Mouse (Mus musculus): ENCODE measurements around the gene Ifih1. TPM values are rescaled to one million over a fixed set of nuclear protein-coding genes. Genes with fewer than 3 reads are reported as not detected.

Gene Ifih1
- polyA plus RNA-seq, 1 experiment from 2014 or later: 3.2 TPM

- Histone ChIP-seq H3K4me2 (ENCODE audit: low read depth, low read length) (peak overlapping the region; percentile 73), H3K27ac (ENCODE audit: low read length) (no peak overlapping the region), H3K36me3 (ENCODE audit: control insufficient read depth, insufficient read depth) (no peaks in the 10 kb centered on the region), H3K9ac (ENCODE audit: low read length) (peak overlapping the region; percentile 73; the same call in 1 of the 2 replicates), H3K27me3 (ENCODE audit: control insufficient read depth, insufficient read depth, low read length) (no peaks in the 10 kb centered on the region), H3K4me3 (ENCODE audit: low read length) (peak overlapping the region; percentile 68), H3K9me3 (replicated peaks; ENCODE audit: control insufficient read depth, low read length) (no peaks in the 10 kb centered on the region), H3K4me1 (ENCODE audit: control insufficient read depth, insufficient read depth, low read length) (peaks cover 4% of the 10 kb centered on the region)
- no peak for ATAC-seq (replicated peaks; ENCODE audit: extremely low read depth, insufficient read depth, low FRiP score)
- 32% methylated on average over 6 of the region's 6 CpGs for WGBS
These were observed 725 bp upstream of the Ifih1 start for GRCm38 (mm10) chr2:62646671-62647289.

DNA sequence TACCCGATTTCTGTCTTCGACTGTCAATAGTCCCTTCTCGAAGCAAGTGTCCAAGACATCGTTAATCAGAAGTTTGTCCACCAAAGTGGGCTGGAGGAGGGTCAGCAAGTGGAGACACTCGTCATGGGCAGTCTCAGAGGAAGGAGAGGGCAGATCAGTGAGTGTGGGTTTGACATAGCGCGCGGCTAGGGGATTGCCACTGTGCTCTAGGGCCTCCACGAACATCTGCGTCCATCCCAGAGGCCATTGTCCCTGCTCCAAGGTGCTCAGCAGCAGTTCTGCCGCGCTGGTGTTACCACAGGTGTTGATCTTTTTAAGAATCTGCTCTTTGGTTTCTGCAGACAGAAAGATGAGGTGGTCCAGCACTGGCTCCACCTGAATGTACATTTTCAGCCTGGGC, 580 bp downstream of the Ifih1 start:
- no peaks in the 10 kb centered on the region for H3K27me3 ChIP-seq (ENCODE audit: control insufficient read depth, insufficient read depth, low read length)
- peaks cover 4% of the 10 kb centered on the region for H3K4me1 ChIP-seq (ENCODE audit: control insufficient read depth, insufficient read depth, low read length)
- H3K36me3 ChIP-seq (ENCODE audit: control insufficient read depth, insufficient read depth): no peaks in the 10 kb centered on the region
- no peaks in the 10 kb centered on the region for H3K9me3 ChIP-seq (replicated peaks; ENCODE audit: control insufficient read depth, low read length)
- ATAC-seq (replicated peaks; ENCODE audit: extremely low read depth, insufficient read depth, low FRiP score): peak; percentile 4; the same call in 1 of the 2 replicates
- peak overlapping the region; percentile 73 for H3K4me2 ChIP-seq (ENCODE audit: low read depth, low read length)
- 44% methylated on average over 12 of the region's 12 CpGs for WGBS
- no peak overlapping the region; the same call in 1 of the 2 replicates for H3K27ac ChIP-seq (ENCODE audit: low read length)
- H3K9ac ChIP-seq (ENCODE audit: low read length): peak overlapping the region; percentile 73
- H3K4me3 ChIP-seq (ENCODE audit: low read length): peak overlapping the region; percentile 68

- Histone ChIP-seq H3K36me3 (ENCODE audit: control insufficient read depth, insufficient read depth) (no peaks in the 10 kb centered on the region), H3K9ac (ENCODE audit: low read length) (no peak overlapping the region), H3K27ac (ENCODE audit: low read length) (no peak overlapping the region), H3K27me3 (ENCODE audit: control insufficient read depth, insufficient read depth, low read length) (no peaks in the 10 kb centered on the region), H3K4me1 (ENCODE audit: control insufficient read depth, insufficient read depth, low read length) (peaks cover 3% of the 10 kb centered on the region), H3K4me2 (ENCODE audit: low read depth, low read length) (peak overlapping the region; percentile 73), H3K9me3 (replicated peaks; ENCODE audit: control insufficient read depth, low read length) (no peaks in the 10 kb centered on the region), H3K4me3 (ENCODE audit: low read length) (peak overlapping the region; percentile 68)
- ATAC-seq (replicated peaks; ENCODE audit: extremely low read depth, insufficient read depth, low FRiP score): no peak
- WGBS: 91% methylated on average over 5 of the region's 5 CpGs
These were observed 1.2 kb downstream of the Ifih1 start for GRCm38 (mm10) chr2:62644891-62645290.

DNA sequence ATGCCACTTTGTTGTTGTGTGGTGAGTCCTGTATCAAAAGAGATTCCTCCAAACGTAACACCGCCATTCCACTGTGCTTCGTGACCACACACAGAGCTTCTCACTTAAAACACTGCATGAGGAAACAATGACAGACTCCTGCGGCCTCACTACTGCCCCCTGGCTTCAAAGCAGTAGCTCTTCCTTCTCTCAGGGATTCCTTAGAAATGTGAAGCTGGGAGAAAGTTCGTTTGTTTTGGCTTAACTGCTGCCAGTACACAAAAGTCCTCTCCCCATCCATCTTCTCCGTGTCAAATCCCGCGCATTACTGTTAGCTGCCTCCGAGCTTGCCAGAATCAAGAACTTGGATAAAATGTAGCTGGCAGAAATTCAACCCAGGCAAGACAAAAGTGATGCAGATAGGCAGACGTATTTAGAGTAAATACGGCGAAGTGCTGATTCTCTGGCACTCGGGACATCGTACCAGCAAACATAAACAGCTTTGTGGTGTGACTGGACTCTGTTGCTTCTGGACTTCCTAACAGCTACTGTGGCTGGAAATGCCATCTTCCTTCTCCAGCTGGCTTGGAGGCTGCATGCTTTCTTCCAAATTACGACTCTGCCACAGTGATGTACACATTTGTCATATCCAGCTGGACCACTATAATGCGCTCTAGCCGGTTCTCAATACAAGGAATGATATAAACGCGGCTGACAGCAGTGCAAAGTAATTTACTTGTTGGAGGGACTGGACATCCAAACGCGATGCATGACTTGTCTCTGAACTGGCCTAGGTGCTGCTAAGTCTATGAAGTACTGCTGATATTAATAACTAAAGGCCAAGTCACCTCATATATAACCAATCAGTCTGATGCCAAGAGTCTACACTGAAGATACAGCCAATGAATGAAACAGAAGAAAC, 2.4 kb downstream of the Ifih1 start:
- no peak for ATAC-seq (replicated peaks; ENCODE audit: extremely low read depth, insufficient read depth, low FRiP score)

GRCm38 (mm10) chr2:62639869-62640268, 6.2 kb downstream of the Ifih1 start:
- WGBS: 82% methylated on average over 2 of the region's 2 CpGs
- Histone ChIP-seq H3K4me2 (ENCODE audit: low read depth, low read length) (no peak overlapping the region), H3K4me3 (ENCODE audit: low read length) (no peak overlapping the region), H3K27me3 (ENCODE audit: control insufficient read depth, insufficient read depth, low read length) (no peaks in the 10 kb centered on the region), H3K36me3 (ENCODE audit: control insufficient read depth, insufficient read depth) (no peaks in the 10 kb centered on the region), H3K27ac (ENCODE audit: low read length) (no peak overlapping the region), H3K4me1 (ENCODE audit: control insufficient read depth, insufficient read depth, low read length) (peaks cover 2% of the 10 kb centered on the region; the same call in 1 of the 2 replicates), H3K9me3 (replicated peaks; ENCODE audit: control insufficient read depth, low read length) (no peaks in the 10 kb centered on the region), H3K9ac (ENCODE audit: low read length) (no peak overlapping the region)
- ATAC-seq (replicated peaks; ENCODE audit: extremely low read depth, insufficient read depth, low FRiP score): no peak

More for the DNA sequence above, 2.4 kb downstream of the Ifih1 start:
- H3K9me3 ChIP-seq (replicated peaks; ENCODE audit: control insufficient read depth, low read length): no peaks in the 10 kb centered on the region
- H3K9ac ChIP-seq (ENCODE audit: low read length): no peak overlapping the region
- 46% methylated on average over 21 of the region's 21 CpGs for WGBS
- no peaks in the 10 kb centered on the region for H3K27me3 ChIP-seq (ENCODE audit: control insufficient read depth, insufficient read depth, low read length)
- H3K27ac ChIP-seq (ENCODE audit: low read length): no peak overlapping the region
- no peak overlapping the region for H3K4me3 ChIP-seq (ENCODE audit: low read length)
- peaks cover 2% of the 10 kb centered on the region for H3K4me1 ChIP-seq (ENCODE audit: control insufficient read depth, insufficient read depth, low read length)
- H3K4me2 ChIP-seq (ENCODE audit: low read depth, low read length): peak overlapping the region; percentile 13; the same call in 1 of the 2 replicates
- H3K36me3 ChIP-seq (ENCODE audit: control insufficient read depth, insufficient read depth): no peaks in the 10 kb centered on the region

DNA sequence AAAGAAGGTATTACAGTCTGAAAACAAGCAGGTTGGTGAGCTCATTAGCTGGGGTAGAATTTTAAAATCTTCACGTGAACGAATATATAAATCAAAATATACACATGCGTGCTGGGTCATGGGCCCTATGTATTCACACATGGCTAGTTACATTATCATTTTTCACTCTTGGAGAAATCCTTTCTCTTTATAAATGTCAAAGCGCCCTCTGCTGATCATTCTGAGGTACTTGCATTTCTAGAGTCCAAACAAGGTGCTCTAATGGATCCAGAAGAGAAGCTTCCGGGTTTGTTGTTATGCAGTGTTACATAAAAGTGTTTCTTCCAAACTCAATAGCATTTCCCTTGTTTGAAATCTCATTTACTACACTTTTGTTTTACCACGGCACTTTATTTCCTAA, 15.6 kb downstream of the Ifih1 start:
- no peak overlapping the region for H3K9ac ChIP-seq (ENCODE audit: low read length)
- no peak overlapping the region for H3K4me3 ChIP-seq (ENCODE audit: low read length)
- H3K27me3 ChIP-seq (ENCODE audit: control insufficient read depth, insufficient read depth, low read length): no peaks in the 10 kb centered on the region
- ATAC-seq (replicated peaks; ENCODE audit: extremely low read depth, insufficient read depth, low FRiP score): no peak
- H3K27ac ChIP-seq (ENCODE audit: low read length): no peak overlapping the region
- H3K9me3 ChIP-seq (replicated peaks; ENCODE audit: control insufficient read depth, low read length): no peaks in the 10 kb centered on the region
- no peak overlapping the region for H3K4me2 ChIP-seq (ENCODE audit: low read depth, low read length)
- no peaks in the 10 kb centered on the region for H3K4me1 ChIP-seq (ENCODE audit: control insufficient read depth, insufficient read depth, low read length)
- no peaks in the 10 kb centered on the region for H3K36me3 ChIP-seq (ENCODE audit: control insufficient read depth, insufficient read depth)
- 21% methylated on average over 6 of the region's 6 CpGs for WGBS

DNA sequence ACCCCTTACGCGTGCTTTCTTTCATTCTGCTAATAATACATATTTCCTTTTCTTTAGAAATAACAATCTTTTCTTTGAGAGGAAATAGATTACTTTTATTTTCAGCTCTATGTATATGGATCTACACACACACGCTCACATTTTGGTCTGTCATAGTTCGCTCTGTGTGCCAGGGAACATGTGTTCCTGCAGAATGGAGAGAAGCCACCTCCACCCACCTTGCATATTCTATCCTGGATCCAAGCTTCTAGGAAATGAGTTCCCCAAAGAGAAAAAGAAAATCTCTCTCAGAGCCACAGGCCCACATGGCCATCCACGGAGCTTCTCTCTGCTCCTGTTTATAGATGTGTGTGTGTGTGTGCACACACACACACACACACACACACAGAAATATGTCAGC, 17.7 kb downstream of the Ifih1 start:
- no peaks in the 10 kb centered on the region for H3K4me1 ChIP-seq (ENCODE audit: control insufficient read depth, insufficient read depth, low read length)
- H3K27ac ChIP-seq (ENCODE audit: low read length): no peak overlapping the region
- 85% methylated on average over 5 of the region's 5 CpGs for WGBS
- H3K9ac ChIP-seq (ENCODE audit: low read length): no peak overlapping the region
- ATAC-seq (replicated peaks; ENCODE audit: extremely low read depth, insufficient read depth, low FRiP score): no peak
- no peak overlapping the region for H3K4me3 ChIP-seq (ENCODE audit: low read length)
- no peaks in the 10 kb centered on the region for H3K9me3 ChIP-seq (replicated peaks; ENCODE audit: control insufficient read depth, low read length)
- H3K36me3 ChIP-seq (ENCODE audit: control insufficient read depth, insufficient read depth): no peaks in the 10 kb centered on the region
- no peaks in the 10 kb centered on the region for H3K27me3 ChIP-seq (ENCODE audit: control insufficient read depth, insufficient read depth, low read length)
- H3K4me2 ChIP-seq (ENCODE audit: low read depth, low read length): no peak overlapping the region

- Histone ChIP-seq H3K36me3 (ENCODE audit: control insufficient read depth, insufficient read depth) (no peaks in the 10 kb centered on the region), H3K9ac (ENCODE audit: low read length) (no peak overlapping the region), H3K27me3 (ENCODE audit: control insufficient read depth, insufficient read depth, low read length) (no peaks in the 10 kb centered on the region), H3K4me2 (ENCODE audit: low read depth, low read length) (no peak overlapping the region), H3K4me1 (ENCODE audit: control insufficient read depth, insufficient read depth, low read length) (no peaks in the 10 kb centered on the region), H3K4me3 (ENCODE audit: low read length) (no peak overlapping the region), H3K27ac (ENCODE audit: low read length) (no peak overlapping the region), H3K9me3 (replicated peaks; ENCODE audit: control insufficient read depth, low read length) (no peaks in the 10 kb centered on the region)
- 12% methylated on average over 5 of the region's 5 CpGs for WGBS
- no peak for ATAC-seq (replicated peaks; ENCODE audit: extremely low read depth, insufficient read depth, low FRiP score)
These were observed 18.3 kb downstream of the Ifih1 start for GRCm38 (mm10) chr2:62627728-62628127.

- no peak overlapping the region for H3K9ac ChIP-seq (ENCODE audit: low read length)
- no peaks in the 10 kb centered on the region for H3K4me1 ChIP-seq (ENCODE audit: control insufficient read depth, insufficient read depth, low read length)
- no peak overlapping the region for H3K27ac ChIP-seq (ENCODE audit: low read length)
- H3K27me3 ChIP-seq (ENCODE audit: control insufficient read depth, insufficient read depth, low read length): no peaks in the 10 kb centered on the region
- no peak for ATAC-seq (replicated peaks; ENCODE audit: extremely low read depth, insufficient read depth, low FRiP score)
- no peaks in the 10 kb centered on the region for H3K9me3 ChIP-seq (replicated peaks; ENCODE audit: control insufficient read depth, low read length)
- WGBS: 65% methylated on average over 8 of the region's 8 CpGs
- H3K4me3 ChIP-seq (ENCODE audit: low read length): no peak overlapping the region
- H3K4me2 ChIP-seq (ENCODE audit: low read depth, low read length): no peak overlapping the region
- H3K36me3 ChIP-seq (ENCODE audit: control insufficient read depth, insufficient read depth): no peaks in the 10 kb centered on the region
These were observed 23.0 kb downstream of the Ifih1 start for GRCm38 (mm10) chr2:62623024-62623441.

Measured in heart, embryonic 16.5 days (tissue).